Mouse (Mus musculus): Measurements from ENCODE around the gene Kcnj12. TPM values are rescaled to one million over a fixed set of nuclear protein-coding genes. Genes with fewer than 3 reads are reported as not detected.

Kcnj12 gene
- total RNA-seq, 2 experiments from 2014 or later: 13.7 to 16.4 TPM

- no peak for DNase-seq (ENCODE audit: low spot score in 2 of 2)
These were observed 34.5 kb downstream of the Kcnj12 start for GRCm38 (mm10) chr11:61056871-61057270.

GRCm38 (mm10) chr11:61059691-61060457, 37.5 kb downstream of the Kcnj12 start:
- DNase-seq (ENCODE audit: low spot score in 2 of 2): no peak

- no peak for DNase-seq (ENCODE audit: low spot score in 2 of 2)
These were observed 38.3 kb downstream of the Kcnj12 start for GRCm38 (mm10) chr11:61060634-61061033.

- DNase-seq (ENCODE audit: low spot score in 2 of 2): no peak
These were observed 40.4 kb downstream of the Kcnj12 start for GRCm38 (mm10) chr11:61062548-61063461.

- no peak for DNase-seq (ENCODE audit: low spot score in 2 of 2)
These were observed 41.1 kb downstream of the Kcnj12 start for GRCm38 (mm10) chr11:61063503-61063902.

- peak in 1 of 2 experiments; percentile 7 for DNase-seq (ENCODE audit: low spot score in 2 of 2)
These were observed 43.3 kb downstream of the Kcnj12 start for GRCm38 (mm10) chr11:61065620-61066019.

GRCm38 (mm10) chr11:61067133-61067835, 44.9 kb downstream of the Kcnj12 start:
- DNase-seq (ENCODE audit: low spot score in 2 of 2): no peak

GRCm38 (mm10) chr11:61068866-61069265, 46.5 kb downstream of the Kcnj12 start:
- DNase-seq (ENCODE audit: low spot score in 2 of 2): no peak

- DNase-seq (ENCODE audit: low spot score in 2 of 2): peak in 1 of 2 experiments; percentile 4
These were observed 47.3 kb downstream of the Kcnj12 start for GRCm38 (mm10) chr11:61069645-61070044.

GRCm38 (mm10) chr11:61074646-61075317, 52.4 kb downstream of the Kcnj12 start:
- DNase-seq (ENCODE audit: low spot score in 2 of 2): no peak

GRCm38 (mm10) chr11:61075361-61076326, 53.3 kb downstream of the Kcnj12 start:
- no peak for DNase-seq (ENCODE audit: low spot score in 2 of 2)

GRCm38 (mm10) chr11:61081624-61082023, 59.3 kb downstream of the Kcnj12 start:
- no peak for DNase-seq (ENCODE audit: low spot score in 2 of 2)

- DNase-seq (ENCODE audit: low spot score in 2 of 2): no peak
These were observed 67.8 kb downstream of the Kcnj12 start for GRCm38 (mm10) chr11:61090195-61090594.

GRCm38 (mm10) chr11:61091192-61091591, 68.8 kb downstream of the Kcnj12 start:
- DNase-seq (ENCODE audit: low spot score in 2 of 2): no peak

- DNase-seq (ENCODE audit: low spot score in 2 of 2): peak; percentile 38 to 67
These were observed 69.4 kb downstream of the Kcnj12 start for GRCm38 (mm10) chr11:61091642-61092262.

GRCm38 (mm10) chr11:61098046-61098445, 75.7 kb downstream of the Kcnj12 start:
- no peak for DNase-seq (ENCODE audit: low spot score in 2 of 2)

- no peak for DNase-seq (ENCODE audit: low spot score in 2 of 2)
These were observed 80.3 kb downstream of the Kcnj12 start for GRCm38 (mm10) chr11:61102397-61103339.

Measured in gastrocnemius, postnatal 4 days (tissue).